Mouse (Mus musculus): ENCODE results near the gene Vash1. TPM values are rescaled to one million over a fixed set of nuclear protein-coding genes. Genes with fewer than 3 reads are reported as not detected.
A peak's percentile ranks its signal among the peaks of the same experiment; 100 is the strongest.

Vash1 gene
- total RNA-seq (2014; rRNA removed): 93.0 and 96.3 TPM in 2 replicates
- polyA plus RNA-seq (2015; fragmentation: Nextera tagmentation; extraction: Ambion mirVana): 25.7 and 33.2 TPM in 2 replicates

DNA sequence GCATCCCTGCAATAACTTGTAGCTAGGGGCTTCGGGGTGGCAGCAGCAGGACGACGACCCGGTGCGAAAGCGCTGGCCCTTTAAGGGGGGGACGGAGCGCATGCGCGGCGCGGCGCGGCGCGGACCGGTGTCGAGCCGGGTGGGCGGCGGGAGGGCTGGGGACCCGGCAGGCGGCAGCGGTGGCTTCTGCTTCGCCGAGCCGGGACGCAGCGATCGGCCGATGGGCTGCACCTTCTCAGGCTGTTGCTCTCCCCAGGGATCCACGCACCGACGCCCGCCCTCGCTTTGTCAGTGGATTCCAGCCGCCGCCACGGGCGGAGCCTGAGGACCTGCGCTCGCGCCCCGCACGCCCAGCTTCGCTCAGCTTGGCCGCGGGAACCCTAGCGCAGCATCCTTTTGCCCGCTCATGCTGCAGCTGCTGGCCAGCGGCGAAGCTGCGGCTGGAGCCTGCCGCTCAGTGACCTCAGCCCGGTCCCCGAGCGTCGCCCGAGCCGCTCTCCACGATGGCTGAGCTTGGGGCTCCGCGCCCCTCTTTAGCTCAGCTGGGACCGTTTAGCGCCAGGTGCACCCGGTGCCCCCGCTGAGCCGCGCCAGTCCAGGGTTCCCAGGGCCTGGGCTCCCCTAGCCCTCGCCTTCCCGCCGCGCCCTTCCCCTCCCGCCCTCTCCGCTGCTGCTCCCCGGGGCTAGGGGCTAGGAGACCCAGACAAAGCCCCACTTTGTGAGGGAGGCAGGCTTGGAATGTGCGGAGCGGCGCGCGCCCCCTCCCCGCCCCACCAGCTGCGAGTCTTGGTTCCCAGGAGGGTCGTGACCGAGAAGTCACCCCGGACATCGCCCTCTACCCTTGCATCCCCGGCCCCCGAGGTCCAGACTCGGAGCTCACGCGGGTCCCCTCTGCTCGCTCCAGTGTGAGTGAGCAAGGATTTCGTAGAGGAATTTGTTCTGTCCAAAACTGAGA, at the start of gene Vash1:
Gene Vash1, plus strand, starts transcription at position 110 of the 955 bp plus-strand sequence.
- Histone ChIP-seq H3K4me2 (ENCODE audit: low read depth) (peak within 1 kb of the TSS; percentile 70), H3K9ac (peak within 1 kb of the TSS; percentile 98), H3K36me3 (ENCODE audit: insufficient read depth) (no peaks in the 10 kb centered on the region), H3K4me3 (ENCODE audit: low read depth, low read length) (peak within 1 kb of the TSS; percentile 91), H3K27me3 (ENCODE audit: insufficient read depth, low read length) (no peaks in the 10 kb centered on the region), H3K27ac (ENCODE audit: low read depth, low read length) (peak within 1 kb of the TSS; percentile 91), H3K4me1 (ENCODE audit: insufficient read depth) (peaks cover 3% of the 10 kb centered on the region; the same call in 1 of the 2 replicates), H3K9me3 (ENCODE audit: low read length) (no peaks in the 10 kb centered on the region)
- ATAC-seq (peak; percentile 80), DNase-seq (peak; percentile 87)
- TF ChIP-seq CTCF (IDR thresholded peaks at IDR 0.05; ENCODE audit: low read depth): 0 out of 2 replicates have a peak, but pooled peaks have one; percentile 5
- under 1% methylated on average over 91 of the region's 94 CpGs for WGBS

DNA sequence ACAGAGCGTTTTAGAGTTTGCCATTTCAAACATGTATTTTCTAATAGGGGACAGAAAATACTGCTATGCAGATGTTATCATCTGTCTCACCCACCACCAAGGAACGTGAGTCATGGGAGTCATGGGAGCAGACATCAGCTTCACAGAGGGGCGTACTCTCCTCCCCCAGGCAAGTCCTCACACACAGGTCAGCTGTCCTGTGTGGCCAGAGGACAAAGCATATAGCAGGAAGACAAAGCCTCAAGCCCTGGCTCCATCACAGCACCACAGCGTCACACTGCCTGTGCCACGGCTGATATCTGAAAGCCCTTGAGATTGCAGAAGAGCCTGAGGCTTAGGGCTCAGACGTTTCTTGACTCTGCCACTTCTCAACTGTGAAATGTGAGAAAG, 49.7 kb upstream of the Vash1 start:
- Histone ChIP-seq H3K27ac (ENCODE audit: low read depth, low read length) (no peak overlapping the region), H3K4me1 (ENCODE audit: insufficient read depth) (no peaks in the 10 kb centered on the region), H3K4me3 (ENCODE audit: low read depth, low read length) (no peak overlapping the region), H3K27me3 (ENCODE audit: insufficient read depth, low read length) (no peaks in the 10 kb centered on the region), H3K9me3 (ENCODE audit: low read length) (no peaks in the 10 kb centered on the region), H3K9ac (no peak overlapping the region), H3K36me3 (ENCODE audit: insufficient read depth) (no peaks in the 10 kb centered on the region), H3K4me2 (ENCODE audit: low read depth) (no peak overlapping the region)
- ATAC-seq (no peak), DNase-seq (no peak)
- TF ChIP-seq CTCF (IDR thresholded peaks at IDR 0.05; ENCODE audit: low read depth): no peak
- WGBS: 73% methylated on average over 6 of the region's 6 CpGs

DNA sequence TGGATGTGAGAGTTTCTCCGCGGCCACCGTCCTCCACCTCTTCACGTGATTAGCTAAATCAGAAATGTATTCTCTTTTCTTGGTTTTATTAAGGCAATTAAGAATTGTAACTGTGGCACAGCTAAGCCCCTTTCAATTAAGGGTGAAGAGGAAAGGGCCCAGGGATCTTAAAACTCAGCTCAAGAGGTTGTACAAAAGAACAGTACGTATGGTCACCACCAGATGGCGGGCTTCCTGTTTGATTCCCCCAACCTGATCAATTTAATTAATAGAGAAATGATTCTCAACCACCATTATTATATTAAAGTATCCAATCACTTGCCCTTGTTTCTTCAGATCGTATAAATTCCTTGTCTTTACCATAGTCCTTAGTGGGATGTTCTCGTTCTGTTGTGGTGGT, 36.7 kb upstream of the Vash1 start:
- Histone ChIP-seq H3K4me2 (ENCODE audit: low read depth) (no peak overlapping the region), H3K9me3 (ENCODE audit: low read length) (no peaks in the 10 kb centered on the region), H3K27ac (ENCODE audit: low read depth, low read length) (no peak overlapping the region), H3K36me3 (ENCODE audit: insufficient read depth) (no peaks in the 10 kb centered on the region), H3K27me3 (ENCODE audit: insufficient read depth, low read length) (no peaks in the 10 kb centered on the region), H3K4me1 (ENCODE audit: insufficient read depth) (peaks cover 15% of the 10 kb centered on the region; the same call in 1 of the 2 replicates), H3K9ac (no peak overlapping the region), H3K4me3 (ENCODE audit: low read depth, low read length) (no peak overlapping the region)
- no peak for ATAC-seq
- peak; percentile 73 for TF ChIP-seq CTCF (IDR thresholded peaks at IDR 0.05; ENCODE audit: low read depth)
- peak; percentile 62 for DNase-seq
- WGBS: 30% methylated on average over 8 of the region's 8 CpGs

DNA sequence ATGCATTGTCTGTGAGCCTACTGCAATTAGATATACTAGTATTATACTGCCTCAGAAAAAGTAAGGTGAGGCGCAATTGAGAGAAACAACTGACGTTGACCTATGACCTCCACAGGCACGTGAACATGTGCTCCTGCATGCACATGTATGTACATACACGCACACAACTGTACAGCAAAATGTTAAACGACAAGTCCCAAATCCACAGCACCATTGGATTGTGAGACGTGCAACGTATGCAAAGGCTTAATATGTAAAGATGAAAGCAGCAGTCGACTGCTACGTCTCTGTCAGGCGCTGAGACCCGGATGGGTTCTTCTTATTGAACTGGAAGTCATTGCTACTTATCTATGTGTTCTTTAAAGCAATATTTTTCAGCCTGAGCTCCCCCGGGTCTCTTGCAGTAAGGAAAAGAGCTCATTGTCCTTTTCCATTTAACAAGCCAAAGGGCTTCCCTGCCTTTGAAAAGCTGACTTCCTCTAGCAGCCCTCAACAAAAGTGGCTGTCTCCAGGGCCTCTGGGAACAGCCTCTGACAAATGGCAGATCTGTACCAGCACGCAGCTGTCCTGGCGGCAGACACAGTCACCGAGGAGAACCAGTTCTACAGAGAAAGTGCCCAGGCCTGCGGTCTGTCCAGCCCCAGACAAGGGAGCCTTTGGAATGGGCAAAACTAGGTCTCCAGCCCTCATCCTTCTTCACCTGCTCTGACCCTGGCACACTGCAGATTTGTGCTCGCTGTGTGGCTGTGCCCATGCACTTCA, 33.8 kb upstream of the Vash1 start:
- Histone ChIP-seq H3K27me3 (ENCODE audit: insufficient read depth, low read length) (no peaks in the 10 kb centered on the region), H3K4me1 (ENCODE audit: insufficient read depth) (peaks cover 25% of the 10 kb centered on the region; the same call in 1 of the 2 replicates), H3K9me3 (ENCODE audit: low read length) (no peaks in the 10 kb centered on the region), H3K9ac (no peak overlapping the region), H3K4me2 (ENCODE audit: low read depth) (no peak overlapping the region), H3K4me3 (ENCODE audit: low read depth, low read length) (no peak overlapping the region), H3K27ac (ENCODE audit: low read depth, low read length) (peak overlapping the region; percentile 40; the same call in 1 of the 2 replicates), H3K36me3 (ENCODE audit: insufficient read depth) (no peaks in the 10 kb centered on the region)
- DNase-seq (peak; percentile 33), ATAC-seq (peak; percentile 73)
- WGBS: 53% methylated on average over 17 of the region's 17 CpGs
- no peak for TF ChIP-seq CTCF (IDR thresholded peaks at IDR 0.05; ENCODE audit: low read depth)

DNA sequence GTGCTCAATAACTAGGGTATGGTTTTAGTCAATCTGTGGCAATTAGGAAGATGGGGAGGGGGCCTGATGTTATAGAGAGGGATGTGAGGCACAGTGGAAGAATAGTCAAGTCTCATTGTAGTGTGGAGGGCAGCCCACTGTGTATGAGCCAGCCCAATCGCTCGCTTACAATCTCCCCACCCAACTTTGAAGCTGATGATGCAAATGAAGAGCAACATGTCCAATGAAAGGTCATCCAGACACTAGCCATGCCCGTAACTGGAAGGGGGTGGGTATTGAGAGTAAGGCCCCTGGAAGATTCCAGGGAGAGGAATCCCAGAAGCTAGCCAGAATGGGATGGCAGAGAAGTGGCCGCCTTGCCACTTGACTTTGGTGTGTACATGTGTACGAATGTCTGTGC, 33.0 kb upstream of the Vash1 start:
- ATAC-seq: no peak
- Histone ChIP-seq H3K27ac (ENCODE audit: low read depth, low read length) (peak overlapping the region; percentile 40; the same call in 1 of the 2 replicates), H3K9ac (no peak overlapping the region), H3K4me1 (ENCODE audit: insufficient read depth) (peaks cover 25% of the 10 kb centered on the region; the same call in 1 of the 2 replicates), H3K27me3 (ENCODE audit: insufficient read depth, low read length) (no peaks in the 10 kb centered on the region), H3K4me3 (ENCODE audit: low read depth, low read length) (no peak overlapping the region), H3K36me3 (ENCODE audit: insufficient read depth) (no peaks in the 10 kb centered on the region), H3K4me2 (ENCODE audit: low read depth) (no peak overlapping the region), H3K9me3 (ENCODE audit: low read length) (no peaks in the 10 kb centered on the region)
- TF ChIP-seq CTCF (IDR thresholded peaks at IDR 0.05; ENCODE audit: low read depth): no peak
- DNase-seq: no peak
- 87% methylated on average over 5 of the region's 5 CpGs for WGBS

DNA sequence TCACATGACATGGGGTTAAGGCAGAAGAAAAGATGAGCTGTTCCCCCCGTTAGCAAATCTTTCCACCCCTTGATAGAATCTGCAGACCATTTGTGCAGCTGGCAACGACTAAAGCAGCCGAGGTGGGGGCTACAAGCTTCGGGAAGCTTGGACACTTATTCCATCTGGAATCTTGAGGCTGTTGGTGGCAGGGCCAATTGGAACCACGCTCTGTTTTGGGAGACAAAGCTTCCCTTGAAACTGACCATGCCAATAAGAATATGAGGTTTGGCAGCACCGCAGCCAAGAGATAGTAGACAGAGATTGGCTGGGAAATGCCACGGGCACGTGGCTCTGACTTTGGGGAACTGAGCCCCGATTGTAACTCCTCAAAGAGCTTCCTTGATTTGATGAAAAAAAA, 31.7 kb upstream of the Vash1 start:
- no peak for TF ChIP-seq CTCF (IDR thresholded peaks at IDR 0.05; ENCODE audit: low read depth)
- Histone ChIP-seq H3K9ac (no peak overlapping the region), H3K27ac (ENCODE audit: low read depth, low read length) (peak overlapping the region; percentile 3; the same call in 1 of the 2 replicates), H3K36me3 (ENCODE audit: insufficient read depth) (no peaks in the 10 kb centered on the region), H3K4me1 (ENCODE audit: insufficient read depth) (peaks cover 25% of the 10 kb centered on the region; the same call in 1 of the 2 replicates), H3K9me3 (ENCODE audit: low read length) (no peaks in the 10 kb centered on the region), H3K27me3 (ENCODE audit: insufficient read depth, low read length) (no peaks in the 10 kb centered on the region), H3K4me2 (ENCODE audit: low read depth) (peak overlapping the region; percentile 2; the same call in 1 of the 2 replicates), H3K4me3 (ENCODE audit: low read depth, low read length) (no peak overlapping the region)
- peak; percentile 62 for ATAC-seq
- 20% methylated on average over 9 of the region's 9 CpGs for WGBS
- peak; percentile 48 for DNase-seq

All from forebrain, postnatal 0 days (tissue).